Mouse (Mus musculus) spleen, postnatal 14 days (tissue): Measurements from ENCODE around the gene Ifi209.
"Not testable (repeated sequence)": the region's sequence is repeated elsewhere in the genome, so short reads cannot be mapped to it uniquely, and the experiment has no call there.

Source experiments
- DNase-seq, 2 experiments: peaks; one replicate each; pipeline ENCODE4 v3.0.0; 2021 to 2022; ENCODE audit warnings: low spot score in 2 of 2

The Ifi209 gene

DNA sequence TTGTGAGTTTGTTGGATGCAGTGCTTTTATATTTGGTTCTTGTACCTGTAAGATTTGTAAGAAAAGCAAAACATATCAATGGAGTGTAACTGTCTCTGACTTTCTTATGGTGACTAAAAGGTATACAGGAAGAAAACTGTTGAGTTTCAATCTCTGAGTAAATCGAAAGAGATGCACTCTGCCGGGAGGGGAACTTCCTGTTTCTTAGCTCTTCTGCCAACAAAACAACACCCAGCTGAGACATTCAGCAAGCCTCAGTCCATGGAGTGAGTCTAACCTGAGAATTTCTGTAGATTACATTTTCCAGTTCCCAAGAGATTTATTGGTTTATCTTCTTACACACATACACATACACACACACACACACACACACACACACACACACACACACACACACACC, at the start of gene Ifi209:
Gene Ifi209 (plus strand): TSS at position 296 of the 400 bp plus-strand sequence.
- DNase-seq: peak in 1 of 2 experiments; percentile 21

DNA sequence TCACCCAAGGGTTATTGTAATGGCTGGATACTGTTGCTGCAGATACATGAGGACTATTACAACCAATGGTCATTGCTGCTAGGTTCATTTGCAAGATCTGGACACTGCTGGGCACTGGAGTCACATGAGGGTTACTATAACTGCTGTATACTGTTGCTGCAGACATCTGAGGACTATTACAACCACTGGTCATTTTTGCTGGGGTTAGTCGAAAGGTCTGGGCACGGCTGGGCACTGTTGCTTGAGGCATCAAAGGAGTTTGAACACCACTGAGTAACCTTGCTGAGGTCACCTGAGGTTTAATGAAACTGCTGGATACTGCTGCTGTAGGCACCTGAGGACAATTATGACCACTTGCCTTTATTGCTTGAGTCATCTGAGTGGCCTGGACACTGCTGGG, 41.0 kb upstream of the Ifi209 start:
- not testable (repeated sequence) for DNase-seq

DNA sequence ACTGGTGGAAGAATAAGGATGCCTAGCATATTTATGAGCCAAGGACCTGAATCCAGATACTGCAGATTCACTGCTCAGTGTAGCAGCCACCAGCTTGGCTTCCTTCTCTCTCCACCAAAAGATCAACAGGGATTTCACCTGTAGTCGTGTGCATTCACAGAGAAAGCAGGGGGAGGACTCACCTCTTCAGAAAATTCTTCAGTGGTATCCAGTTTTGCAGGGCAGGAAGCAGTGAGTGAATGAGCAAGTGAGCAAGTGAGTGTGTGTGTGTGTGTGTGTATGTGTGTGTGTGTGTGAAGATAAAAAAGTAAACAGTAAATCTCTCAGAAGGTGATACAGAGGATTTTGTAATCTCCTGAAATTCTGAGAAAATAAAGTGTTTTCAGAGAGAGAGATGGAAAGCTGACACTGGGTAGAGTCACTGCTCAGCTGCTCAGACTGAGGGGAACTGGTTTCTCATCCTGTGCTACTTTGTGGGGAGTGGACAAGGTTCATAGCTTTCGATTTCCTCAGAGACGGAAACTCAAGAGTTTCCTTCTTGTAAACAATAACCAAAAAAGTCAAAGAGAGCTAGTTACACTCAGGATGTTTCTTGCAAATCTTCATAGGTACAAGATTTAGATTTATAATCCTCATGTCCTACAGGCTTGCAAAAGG, 31.8 kb upstream of the Ifi209 start, which contains the start of gene Ifi213:
Gene Ifi213 (minus strand): TSS at position 437 of the 657 bp plus-strand sequence.
- not testable (repeated sequence) for DNase-seq

DNA sequence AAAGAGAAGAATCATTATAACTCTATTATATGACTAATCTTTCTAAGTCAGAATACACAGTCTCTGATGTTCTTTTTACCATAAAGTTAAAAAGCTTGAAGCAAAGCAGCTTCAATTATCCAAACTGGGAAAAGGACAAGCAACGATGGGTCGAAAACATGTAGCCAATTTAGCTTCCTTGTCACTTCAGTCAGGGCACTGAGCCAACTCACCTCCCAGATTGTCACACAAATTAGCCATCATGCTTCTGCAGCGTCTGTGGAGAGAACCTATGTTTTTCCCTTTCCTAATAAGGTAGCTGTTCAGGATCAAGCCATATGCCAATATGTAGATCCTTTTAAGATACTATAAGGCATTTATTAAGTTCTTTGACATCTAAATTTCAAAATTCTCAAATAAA, 20.4 kb upstream of the Ifi209 start:
- not testable (repeated sequence) for DNase-seq

DNA sequence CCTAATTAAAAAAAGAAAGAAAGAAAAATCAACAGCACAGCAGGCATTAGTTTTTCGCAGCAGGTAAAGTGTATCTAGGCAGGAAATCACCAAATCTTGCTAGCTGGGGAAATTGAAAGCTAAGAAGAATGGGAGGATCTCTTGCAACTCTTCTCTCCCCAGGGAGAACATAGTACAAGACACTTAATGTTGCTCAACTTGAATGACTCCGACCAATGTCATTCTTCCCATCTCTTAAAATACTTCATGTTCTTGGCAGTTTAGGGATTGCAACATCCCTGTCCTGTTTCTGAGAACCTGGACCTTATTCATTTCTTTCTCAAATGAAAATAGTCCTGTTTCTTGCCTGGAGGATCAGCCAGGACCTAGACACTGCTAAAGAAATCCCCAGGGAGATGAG, 8.5 kb upstream of the Ifi209 start:
- DNase-seq: not testable (repeated sequence)

DNA sequence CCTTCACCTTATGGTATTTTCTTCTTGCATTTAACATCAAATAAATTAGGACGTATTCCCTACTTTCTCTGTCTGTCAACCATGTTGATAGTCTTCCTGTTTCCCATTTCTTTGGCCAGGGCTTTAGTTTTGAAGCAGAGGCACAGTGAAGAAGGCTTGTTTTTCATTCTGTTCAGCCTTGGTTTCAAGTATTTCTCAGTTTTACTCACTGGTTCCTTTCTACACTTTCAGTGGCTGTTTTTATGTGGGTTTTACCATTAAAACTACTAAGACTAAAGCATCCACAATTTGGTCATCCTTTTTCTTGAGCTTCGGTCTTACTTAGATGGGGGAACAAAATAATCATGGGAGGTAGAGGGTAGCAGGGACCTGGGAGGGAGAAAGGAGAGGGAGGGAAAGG, 6.7 kb upstream of the Ifi209 start:
- no peak for DNase-seq

DNA sequence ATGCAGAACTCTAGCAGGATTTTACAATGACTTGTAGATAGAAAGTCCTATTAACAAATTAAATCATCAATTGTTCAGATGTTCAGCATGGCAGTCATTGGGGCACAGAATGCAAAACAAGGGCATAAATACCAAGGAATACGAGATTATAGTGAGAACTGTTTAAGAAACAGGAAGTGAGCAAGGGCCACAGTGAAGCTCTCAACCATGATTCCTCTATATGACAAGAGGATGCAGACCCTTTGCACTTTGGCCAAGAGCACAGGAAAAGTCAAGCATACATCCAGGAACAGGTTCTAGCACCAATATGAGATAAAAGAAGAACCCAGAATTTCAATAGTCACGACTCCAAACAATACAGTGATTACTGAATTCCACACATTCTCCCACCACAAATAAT, 4.0 kb upstream of the Ifi209 start:
- DNase-seq: no peak

DNA sequence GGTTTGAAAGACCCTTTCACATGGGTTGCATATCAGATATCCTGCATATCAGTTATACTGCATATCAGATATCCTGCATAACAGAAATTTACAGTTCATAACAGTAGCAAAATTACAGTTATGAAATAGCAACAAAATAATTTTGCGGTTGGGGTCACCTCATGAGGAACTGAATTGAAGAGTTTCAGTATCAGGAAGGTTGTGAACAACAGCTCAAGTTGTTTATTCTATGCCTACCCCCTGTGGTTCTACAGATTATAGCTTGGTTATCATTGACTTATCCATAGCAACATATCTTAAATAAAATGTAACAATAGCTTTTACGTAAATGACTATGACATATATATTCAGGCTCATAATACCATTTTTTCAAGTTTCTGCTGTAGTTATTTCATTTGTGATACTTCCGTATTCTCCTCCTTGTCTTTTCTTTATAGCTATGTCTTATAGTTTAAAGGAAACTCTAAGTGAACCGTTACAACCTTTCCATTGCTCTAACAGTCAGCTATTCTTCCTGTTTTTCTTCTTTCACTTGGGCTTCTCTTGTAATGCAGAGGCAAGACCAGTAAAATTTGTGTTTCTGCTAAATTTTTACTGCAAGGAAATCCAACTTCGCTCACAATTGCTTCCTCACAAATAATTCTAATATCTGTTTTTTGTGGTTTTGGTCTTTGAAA, 3.4 kb downstream of the Ifi209 start:
- DNase-seq: no peak

DNA sequence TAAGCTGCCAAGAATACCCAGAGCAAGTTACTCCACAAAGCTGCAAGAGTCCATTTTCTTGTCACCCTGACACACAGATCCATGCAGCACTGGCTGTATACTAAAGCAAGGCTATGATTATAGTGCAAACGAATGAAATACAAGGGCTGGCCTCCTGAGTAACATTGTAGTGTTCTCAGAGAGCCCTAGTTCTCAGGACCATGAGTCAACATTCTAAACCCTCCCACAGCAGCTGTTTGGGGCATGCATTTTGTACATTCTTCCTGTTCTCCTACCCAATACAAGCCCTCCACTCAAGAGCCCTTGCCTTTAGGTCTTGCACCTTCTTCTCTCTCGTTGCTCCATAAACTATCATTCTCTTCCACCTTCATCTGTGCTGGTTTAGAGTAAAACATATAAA, 14.7 kb downstream of the Ifi209 start:
- no peak for DNase-seq

DNA sequence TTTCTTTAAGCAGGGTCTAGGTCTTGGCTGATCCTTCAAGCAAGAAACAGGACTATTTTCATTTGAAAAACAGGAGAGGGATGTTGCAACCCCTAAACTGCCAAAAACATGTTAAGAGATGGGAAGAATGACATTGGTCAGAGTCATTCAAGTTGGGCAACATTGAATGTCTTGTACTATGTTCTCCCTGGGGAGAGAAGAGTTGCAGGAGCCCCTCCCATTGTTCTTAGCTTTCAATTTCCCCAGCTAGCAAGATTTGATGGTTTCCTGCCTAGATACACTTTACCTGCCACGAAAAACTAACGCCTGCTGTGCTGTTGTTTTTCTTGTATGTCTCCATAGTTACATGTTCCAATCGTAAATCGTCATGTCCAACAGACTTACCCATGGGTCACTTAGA, 27.3 kb downstream of the Ifi209 start:
- no peak for DNase-seq

DNA sequence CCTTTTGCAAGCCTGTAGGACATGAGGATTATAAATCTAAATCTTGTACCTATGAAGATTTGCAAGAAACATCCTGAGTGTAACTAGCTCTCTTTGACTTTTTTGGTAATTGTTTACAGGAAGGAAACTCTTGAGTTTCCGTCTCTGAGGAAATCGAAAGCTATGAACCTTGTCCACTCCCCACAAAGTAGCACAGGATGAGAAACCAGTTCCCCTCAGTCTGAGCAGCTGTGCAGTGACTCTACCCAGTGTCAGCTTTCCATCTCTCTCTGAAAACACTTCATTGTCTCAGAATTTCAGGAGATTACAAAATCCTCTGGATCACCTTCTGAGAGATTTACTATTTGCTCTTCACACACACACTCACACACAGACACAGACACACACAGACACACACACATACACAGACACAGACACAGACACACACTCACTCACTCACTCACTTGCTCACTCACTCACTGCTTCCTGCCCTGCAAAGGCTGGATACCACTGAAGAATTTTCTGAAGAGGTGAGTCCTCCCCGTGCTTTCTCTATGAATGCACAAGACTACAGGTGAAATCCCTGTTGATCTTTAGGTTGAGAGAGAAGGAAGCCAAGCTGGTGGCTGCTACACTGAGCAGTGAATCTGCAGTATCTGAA, 42.9 kb downstream of the Ifi209 start, which contains the start of gene Ifi208:
Gene Ifi208 (plus strand): TSS at position 218 of the 640 bp plus-strand sequence.
- not testable (repeated sequence) for DNase-seq

DNA sequence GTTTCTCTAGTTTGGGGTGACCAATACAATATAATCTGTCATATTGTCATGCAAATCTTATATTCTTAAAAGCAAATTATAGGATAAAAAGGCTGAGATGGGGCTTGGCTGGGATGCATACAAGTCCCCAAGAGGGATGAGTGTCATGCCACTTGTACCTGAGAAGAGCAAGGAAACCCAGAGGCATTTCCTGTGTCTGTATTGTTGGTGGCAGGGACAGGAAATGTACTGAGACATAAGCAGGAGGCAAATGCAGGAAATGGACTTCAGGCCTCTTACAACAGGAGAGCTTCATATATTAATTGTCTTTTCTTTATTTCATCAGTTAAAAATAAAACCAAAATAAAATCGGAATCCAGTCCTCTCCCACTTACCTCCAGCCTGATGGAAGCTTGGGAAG, 47.9 kb downstream of the Ifi209 start:
- DNase-seq: not testable (repeated sequence)

DNA sequence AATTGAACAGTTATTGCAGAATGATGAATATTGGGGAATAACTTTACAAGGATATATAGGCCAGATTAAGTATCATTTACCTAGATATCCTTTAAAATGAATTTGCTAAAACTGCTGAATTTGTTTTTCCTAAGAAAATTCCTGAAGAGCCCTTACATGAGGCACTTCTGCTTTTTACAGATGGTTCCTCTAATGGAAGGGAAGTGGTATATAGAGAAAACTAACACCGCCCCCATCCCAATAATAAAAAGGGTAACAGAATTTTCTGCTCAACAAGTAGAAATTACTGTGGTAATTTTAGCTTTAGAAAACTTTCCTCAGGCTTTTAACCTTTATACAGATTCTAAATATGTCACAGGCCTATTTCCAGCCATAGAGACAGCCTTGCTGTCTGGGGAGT, 63.6 kb downstream of the Ifi209 start:
- DNase-seq: no peak
